Mouse (Mus musculus) C2C12 (cell line): ENCODE data around the gene Kbtbd12. TPM values are rescaled to one million over a fixed set of nuclear protein-coding genes. Genes with fewer than 3 reads are reported as not detected.

Source experiments
- H3K27me3 ChIP-seq: one replicate; pipeline ENCODE4 v1.6.1; 2011; ENCODE audit not compliant: control insufficient read depth, insufficient read depth, insufficient read length
- H3K36me3 ChIP-seq: one replicate; pipeline ENCODE4 v1.6.1; 2011; ENCODE audit not compliant: control insufficient read depth, insufficient read depth
- H3K4me3 ChIP-seq: one replicate; pipeline ENCODE4 v1.5.1; 2011; ENCODE audit warnings: mild to moderate bottlenecking, control low read depth; ENCODE audit not compliant: poor library complexity, insufficient read depth, severe bottlenecking
- H3K79me2 ChIP-seq: one replicate; pipeline ENCODE4 v1.6.1; 2011; ENCODE audit not compliant: control insufficient read depth, insufficient read depth
- H3K79me3 ChIP-seq: one replicate; pipeline ENCODE4 v1.6.1; 2011; ENCODE audit warnings: low read depth, control low read depth
- H3ac ChIP-seq: one replicate; pipeline ENCODE3; 2011; ENCODE audit warnings: low read depth; ENCODE audit not compliant: control insufficient read depth, insufficient read length
- CEBPB ChIP-seq: IDR thresholded peaks from one replicate; pipeline ENCODE4 v1.6.1; 2011; ENCODE audit warnings: low read depth, mild to moderate bottlenecking, control low read depth, moderate library complexity
- CTCF ChIP-seq: IDR thresholded peaks from one replicate; pipeline ENCODE4 v1.5.1; 2011; ENCODE audit not compliant: control insufficient read depth, insufficient read depth, insufficient read length
- FOSL1 ChIP-seq: IDR thresholded peaks from one replicate; pipeline ENCODE4 v1.8.0; 2011; ENCODE audit warnings: mild to moderate bottlenecking, low read length; ENCODE audit not compliant: poor library complexity, insufficient read depth, severe bottlenecking
- MAX ChIP-seq: IDR thresholded peaks from one replicate; pipeline ENCODE4 v1.6.1; 2011; ENCODE audit warnings: mild to moderate bottlenecking, control low read depth
- MYOD1 ChIP-seq: IDR thresholded peaks from one replicate; pipeline ENCODE4 v1.6.1; 2011; ENCODE audit warnings: low read depth; ENCODE audit not compliant: control insufficient read depth, insufficient read length
- MYOG ChIP-seq: IDR thresholded peaks from one replicate; pipeline ENCODE4 v1.6.1; 2011; ENCODE audit not compliant: control insufficient read depth, insufficient read length; ENCODE audit errors: extremely low read depth
- USF1 ChIP-seq: IDR thresholded peaks from one replicate; pipeline ENCODE4 v1.6.1; 2011; ENCODE audit warnings: low read depth, mild to moderate bottlenecking, control low read depth, moderate library complexity
- polyA plus RNA-seq: library from polyadenylated mRNA; unstranded; fragments of >200 nt; fragmentation: generic; extraction: Trizol; gene quantifications from one replicate; pipeline ENCODE4 v1.2.1, GENCODE M21; 2012; ENCODE audit warnings: missing spikeins

Kbtbd12 gene
- polyA plus RNA-seq, 1 experiment: 1.6 TPM

DNA sequence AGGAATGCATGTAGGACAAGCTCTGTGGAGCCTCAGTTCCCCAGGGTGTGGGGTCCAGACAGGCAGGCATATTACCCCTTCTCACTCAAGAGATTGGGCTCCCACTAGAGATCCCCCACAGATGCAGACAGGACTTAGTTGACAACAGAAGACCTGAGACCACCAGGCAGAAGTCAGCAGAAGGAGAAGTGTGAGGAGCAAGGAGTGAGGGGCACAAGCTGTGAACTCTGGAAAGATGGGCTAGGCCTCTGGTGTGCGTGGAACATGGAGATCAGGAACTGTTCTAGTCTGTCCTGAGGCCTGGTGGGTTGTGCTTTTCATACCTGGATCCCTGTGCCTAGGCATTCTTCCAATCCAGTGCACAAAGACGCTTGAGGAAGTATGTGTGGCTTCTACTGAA lies 87.8 kb downstream of the Kbtbd12 start:
- TF ChIP-seq CEBPB: no peak
- no peak for TF ChIP-seq USF1
- no peak for TF ChIP-seq MYOD1
- TF ChIP-seq CTCF: no peak
- no peak for TF ChIP-seq FOSL1
- TF ChIP-seq MYOG: no peak
- no peak for TF ChIP-seq MAX
- Histone ChIP-seq H3K79me3 (no peaks in the 10 kb centered on the region), H3K36me3 (no peaks in the 10 kb centered on the region), H3K79me2 (no peaks in the 10 kb centered on the region), H3K4me3 (no peak overlapping the region), H3K27me3 (no peaks in the 10 kb centered on the region), H3ac (no peak overlapping the region)

GRCm38 (mm10) chr6:88549137-88549814 lies 88.5 kb downstream of the Kbtbd12 start:
- H3K36me3 ChIP-seq: no peaks in the 10 kb centered on the region
- TF ChIP-seq FOSL1: no peak
- TF ChIP-seq MYOD1: no peak
- TF ChIP-seq MYOG: no peak
- no peak for TF ChIP-seq MAX
- no peak for TF ChIP-seq CEBPB
- TF ChIP-seq CTCF: no peak
- TF ChIP-seq USF1: no peak
- no peak overlapping the region for H3K4me3 ChIP-seq

DNA sequence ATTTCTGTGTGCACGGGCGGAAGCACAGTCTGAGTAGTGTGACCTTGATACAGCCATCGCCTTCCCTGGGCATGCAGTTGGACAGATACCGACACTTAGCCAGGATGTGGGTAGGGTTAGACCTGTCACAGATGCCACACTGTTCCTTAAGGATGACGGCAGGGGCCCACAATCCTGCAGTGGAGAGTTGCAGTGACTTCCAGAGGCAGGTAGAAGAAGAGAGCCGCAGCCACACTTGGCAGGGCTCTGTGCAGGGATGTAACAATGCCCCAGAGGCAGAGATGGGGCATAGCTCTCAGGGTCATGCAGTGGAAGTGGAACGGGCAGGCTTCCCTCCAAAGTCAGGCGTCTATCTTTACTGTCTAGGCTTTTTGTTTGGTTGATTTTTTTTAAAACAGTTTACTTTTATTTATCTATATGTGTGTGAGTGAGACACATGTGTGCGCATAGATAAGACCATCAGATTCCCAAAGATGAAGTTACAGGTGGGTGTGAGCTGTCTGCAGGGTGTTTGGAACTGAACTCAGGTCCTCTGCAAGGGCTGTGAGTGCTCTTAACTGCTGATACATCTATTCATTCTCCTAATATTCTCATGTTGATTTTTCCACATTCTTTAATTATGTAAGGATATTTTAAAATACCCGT lies 89.2 kb downstream of the Kbtbd12 start:
- TF ChIP-seq MAX (no peak), USF1 (no peak), CTCF (no peak), MYOG (no peak), FOSL1 (no peak), CEBPB (no peak), MYOD1 (no peak)
- no peak overlapping the region for H3K4me3 ChIP-seq
- no peaks in the 10 kb centered on the region for H3K79me3 ChIP-seq
- H3K79me2 ChIP-seq: no peaks in the 10 kb centered on the region
- no peaks in the 10 kb centered on the region for H3K27me3 ChIP-seq
- H3K36me3 ChIP-seq: no peaks in the 10 kb centered on the region
- no peak overlapping the region for H3ac ChIP-seq

More at GRCm38 (mm10) chr6:88549137-88549814, 88.5 kb downstream of the Kbtbd12 start:
- Histone ChIP-seq H3K27me3 (no peaks in the 10 kb centered on the region), H3K79me2 (no peaks in the 10 kb centered on the region), H3ac (no peak overlapping the region), H3K79me3 (no peaks in the 10 kb centered on the region)

- Histone ChIP-seq H3K27me3 (peaks cover 1% of the 10 kb centered on the region), H3K79me2 (no peaks in the 10 kb centered on the region), H3K36me3 (no peaks in the 10 kb centered on the region), H3ac (peak overlapping the region; percentile 39), H3K4me3 (no peak overlapping the region), H3K79me3 (no peaks in the 10 kb centered on the region)
- TF ChIP-seq MYOG (no peak), CTCF (no peak), MYOD1 (no peak), CEBPB (no peak), FOSL1 (no peak), MAX (no peak), USF1 (no peak)
Observed at GRCm38 (mm10) chr6:88545397-88545790, 92.4 kb downstream of the Kbtbd12 start.

- Histone ChIP-seq H3ac (no peak overlapping the region), H3K4me3 (no peak overlapping the region), H3K27me3 (peaks cover 4% of the 10 kb centered on the region), H3K79me2 (no peaks in the 10 kb centered on the region), H3K36me3 (no peaks in the 10 kb centered on the region), H3K79me3 (no peaks in the 10 kb centered on the region)
- TF ChIP-seq MYOD1: peak; percentile 90
- TF ChIP-seq CTCF: no peak
Observed at GRCm38 (mm10) chr6:88544644-88545396, 92.9 kb downstream of the Kbtbd12 start.

GRCm38 (mm10) chr6:88544241-88544640 lies 93.5 kb downstream of the Kbtbd12 start:
- no peaks in the 10 kb centered on the region for H3K36me3 ChIP-seq
- H3ac ChIP-seq: no peak overlapping the region
- H3K79me3 ChIP-seq: no peaks in the 10 kb centered on the region
- TF ChIP-seq MAX: no peak
- no peak for TF ChIP-seq CEBPB
- no peak overlapping the region for H3K4me3 ChIP-seq
- H3K27me3 ChIP-seq: peaks cover 4% of the 10 kb centered on the region
- no peaks in the 10 kb centered on the region for H3K79me2 ChIP-seq
